25 mouse cellular contexts compared by ENCODE assay signal in the genomic region with DNA sequence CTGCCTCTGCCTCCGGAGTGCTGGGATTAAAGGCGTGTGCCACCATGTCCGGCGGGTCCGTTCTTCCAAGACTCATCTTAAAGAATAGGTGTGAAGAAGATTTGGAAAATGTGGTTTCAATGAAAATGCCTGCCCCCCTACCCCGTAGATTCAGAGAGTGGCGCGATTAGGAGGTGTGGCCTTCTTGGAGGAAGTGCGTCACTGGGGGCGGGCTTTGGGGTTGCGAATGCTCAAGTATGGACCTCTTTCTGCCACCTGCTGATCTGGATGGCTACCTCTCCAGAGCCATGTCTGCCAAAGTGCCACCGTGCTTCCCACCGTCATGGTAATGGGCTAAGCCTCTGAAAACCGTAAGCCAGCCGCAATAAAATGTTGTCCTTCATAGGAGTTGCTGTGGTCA.
"Had no signal": no experiment of that assay in that cellular context is flagged by ENCODE, and none has a peak within 500 bp of the region (broad histone marks: within the 10 kb centered on the region; RNA-seq: fewer than 3 reads in every experiment).

No protein-coding gene starts in this region.

- H3K4me3 ChIP-seq: heart, embryonic 10.5 days; heart, embryonic 12.5 days; hindbrain, embryonic 10.5 days; hindbrain, embryonic 12.5 days; intestine, embryonic 15.5 days; layer of hippocampus, adult 2 months; left cerebral cortex, adult 2 months; limb, embryonic 10.5 days; limb, embryonic 12.5 days had no signal

- H3K9me3 ChIP-seq: heart, embryonic 10.5 days; heart, embryonic 12.5 days; hindbrain, embryonic 10.5 days; hindbrain, embryonic 12.5 days; intestine, embryonic 15.5 days; limb, embryonic 10.5 days; limb, embryonic 12.5 days had no signal

- ATAC-seq: hindbrain, embryonic 16.5 days; inflammation-experienced regulatory T-cells, adult 6 months; intestine, embryonic 15.5 days; intestine, postnatal 0 days had no signal

- H3K4me1 ChIP-seq: heart, embryonic 10.5 days; heart, embryonic 12.5 days; hindbrain, embryonic 10.5 days; hindbrain, embryonic 12.5 days; intestine, embryonic 15.5 days; limb, embryonic 10.5 days; limb, embryonic 12.5 days had no signal

- H3K9ac ChIP-seq: heart, embryonic 12.5 days; hindbrain, embryonic 12.5 days; hindbrain, embryonic 14.5 days; intestine, embryonic 15.5 days; limb, embryonic 12.5 days had no signal

- H3K27me3 ChIP-seq: heart, embryonic 12.5 days; hindbrain, embryonic 12.5 days; intestine, embryonic 15.5 days; limb, embryonic 12.5 days had no signal

- H3K36me3 ChIP-seq: heart, embryonic 10.5 days; heart, embryonic 12.5 days; hindbrain, embryonic 10.5 days; hindbrain, embryonic 12.5 days; intestine, embryonic 15.5 days; limb, embryonic 10.5 days; limb, embryonic 12.5 days had no signal

- H3K27ac ChIP-seq: heart, embryonic 10.5 days; hindbrain, embryonic 10.5 days; hindbrain, embryonic 12.5 days; hindbrain, embryonic 14.5 days; intestine, embryonic 15.5 days; layer of hippocampus, adult 2 months; left cerebral cortex, adult 2 months; limb, embryonic 10.5 days; limb, embryonic 12.5 days had no signal

- H3K4me2 ChIP-seq: heart, embryonic 12.5 days; hindbrain, embryonic 12.5 days; hindbrain, embryonic 14.5 days; intestine, embryonic 15.5 days; limb, embryonic 12.5 days; liver, embryonic 11.5 days had no signal

- DNase-seq: gastrocnemius, postnatal 14 days; gastrocnemius, postnatal 36 days; heart, adult 18-20 months; heart, postnatal 10 days; heart, postnatal 4 days; kidney, adult 18-20 months; kidney, adult 8-10 months; kidney, postnatal 10 days; kidney, postnatal 25 days; kidney, postnatal 4 days; liver had no signal
